Mouse (Mus musculus) MEL-GATA-1-ER (cell line): ENCODE data around the gene Wscd2.

Source experiments
- DNase-seq: peaks from one replicate; pipeline ENCODE4 v3.0.0-alpha.2; 2012; ENCODE audit warnings: low read depth; ENCODE audit errors: extremely low read depth

Wscd2 gene

DNA sequence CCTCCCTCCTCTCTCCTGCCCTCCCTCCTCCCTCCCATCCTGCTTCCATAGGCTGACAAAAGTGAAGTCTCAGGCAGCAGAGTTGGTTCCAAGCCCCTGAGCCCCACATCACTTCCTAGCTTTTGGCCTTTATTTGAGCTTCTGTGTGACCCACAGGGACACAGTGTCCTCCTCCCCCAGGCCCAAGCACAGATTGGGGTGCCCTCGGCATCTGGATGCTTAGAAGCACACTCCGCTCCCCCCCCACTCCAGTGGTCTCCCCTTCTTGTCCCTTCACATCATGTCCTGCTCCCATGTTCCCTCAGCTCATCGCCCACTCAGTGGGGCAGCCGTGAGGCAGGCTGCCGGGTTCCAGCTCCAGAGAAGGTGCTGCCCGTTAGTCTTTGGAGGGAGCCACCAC is 121.0 kb downstream of the Wscd2 start:
- DNase-seq, result no peak

DNA sequence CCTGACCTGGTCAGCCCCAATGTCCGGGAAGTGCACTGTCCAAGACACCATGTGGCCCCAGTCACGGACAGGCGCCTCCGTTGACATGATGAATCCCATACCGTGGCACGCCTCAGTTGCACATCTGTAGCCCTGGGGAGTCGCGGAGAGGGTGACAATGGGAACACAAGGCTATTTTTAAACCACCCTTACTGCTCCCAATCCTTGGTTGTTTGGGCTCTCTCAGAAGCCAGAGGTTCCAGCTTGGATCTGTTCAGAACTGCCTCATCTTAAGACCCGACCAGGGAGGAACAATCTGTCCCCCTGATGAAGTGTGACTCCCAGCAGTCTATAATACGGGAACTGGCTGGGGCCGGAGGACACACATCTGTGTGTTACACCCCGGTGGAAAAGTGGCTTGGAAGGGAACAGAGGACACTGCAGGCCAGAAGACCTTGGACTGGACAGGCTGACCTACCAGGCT is 121.7 kb downstream of the Wscd2 start:
- no peak for DNase-seq

- no peak for DNase-seq
These were observed 128.6 kb downstream of the Wscd2 start for GRCm38 (mm10) chr5:113618716-113619115.

DNA sequence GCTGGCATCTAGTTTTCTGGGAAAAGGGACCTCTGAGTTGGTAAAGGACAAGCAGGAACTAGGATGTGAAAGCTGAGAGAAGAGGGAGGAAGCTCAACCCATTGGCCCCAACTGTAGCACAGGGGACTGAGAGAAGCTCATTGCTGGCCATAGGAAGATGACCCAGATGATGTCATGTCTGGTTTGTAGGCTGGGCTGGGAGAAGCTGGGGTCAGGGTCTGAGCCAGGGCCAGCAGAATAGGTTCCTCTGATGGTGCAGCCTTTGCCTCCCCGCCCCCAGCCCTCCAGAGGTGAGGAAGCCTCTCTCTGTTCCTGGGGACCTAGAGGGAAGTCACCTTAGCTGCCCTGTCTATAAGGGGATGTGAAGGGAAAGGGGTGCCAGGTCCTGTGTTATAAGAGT is 129.0 kb downstream of the Wscd2 start:
- DNase-seq, result no peak

- DNase-seq, result no peak
These were observed 130.1 kb downstream of the Wscd2 start for GRCm38 (mm10) chr5:113620130-113620716.

- no peak for DNase-seq
These were observed 130.9 kb downstream of the Wscd2 start for GRCm38 (mm10) chr5:113620999-113621398.

DNA sequence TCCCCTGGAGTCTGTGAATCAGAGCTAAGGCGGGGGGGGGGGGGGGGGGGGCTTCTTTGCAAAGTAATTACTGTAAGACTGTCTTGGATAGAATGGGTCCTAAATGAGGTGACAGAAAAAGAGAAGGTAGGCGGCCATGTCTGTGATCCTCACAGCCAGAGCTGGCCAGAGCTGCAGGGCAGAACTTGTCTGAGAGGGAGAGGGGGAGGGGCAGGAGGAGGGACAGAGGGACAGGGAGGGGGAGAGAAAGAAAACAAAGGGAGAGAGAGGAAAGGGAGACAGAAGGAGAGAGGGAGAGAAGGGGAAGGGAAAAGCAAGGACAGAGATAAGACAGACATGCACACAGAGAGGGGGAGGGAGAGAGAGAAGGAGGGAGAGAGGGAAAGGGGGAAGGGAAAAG is 132.9 kb downstream of the Wscd2 start:
- no peak for DNase-seq

- DNase-seq, result no peak
These were observed 134.9 kb downstream of the Wscd2 start for GRCm38 (mm10) chr5:113625068-113625467.

- DNase-seq, result no peak
These were observed 136.2 kb downstream of the Wscd2 start for GRCm38 (mm10) chr5:113626352-113626751.

DNA sequence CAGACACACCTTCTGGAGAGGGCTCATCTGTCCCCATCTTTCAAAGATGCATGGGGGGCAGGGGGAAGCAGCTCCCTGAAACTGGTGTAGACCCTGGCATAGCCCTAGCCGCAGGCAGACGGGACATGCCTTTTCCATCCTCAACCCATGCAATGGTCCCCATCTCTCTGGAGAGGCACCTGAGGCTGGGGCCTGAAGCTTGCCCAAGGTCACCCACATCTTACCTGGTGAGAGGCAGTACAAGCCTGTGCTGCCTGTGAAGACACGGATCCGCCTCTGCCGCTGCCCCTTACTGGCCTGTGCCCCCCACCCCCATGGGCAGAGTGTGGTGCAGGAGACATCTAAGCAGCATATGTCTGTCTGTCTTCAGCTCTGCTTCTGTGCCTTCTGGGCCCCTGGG is 136.9 kb downstream of the Wscd2 start:
- no peak for DNase-seq

- DNase-seq, result no peak
These were observed 137.8 kb downstream of the Wscd2 start for GRCm38 (mm10) chr5:113627820-113628437.

DNA sequence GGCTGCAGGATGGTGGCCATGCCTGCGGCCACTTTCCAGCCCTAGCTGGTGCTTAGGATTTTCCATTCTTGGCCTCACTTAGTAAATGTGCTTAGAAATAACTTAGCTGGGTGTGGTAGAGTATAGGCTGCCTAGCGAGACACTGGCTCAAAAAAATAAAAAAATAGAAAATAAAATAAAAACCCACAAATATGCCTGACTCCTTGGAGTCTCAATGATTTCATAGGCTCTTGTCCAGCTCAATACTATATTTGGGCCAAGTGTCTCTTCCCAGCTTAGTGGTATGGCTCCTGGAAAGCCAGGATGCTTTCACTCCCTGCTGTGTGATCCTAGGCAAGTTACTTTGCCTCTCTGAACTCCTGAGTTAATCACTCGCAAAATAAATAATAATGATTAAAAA is 139.1 kb downstream of the Wscd2 start:
- DNase-seq, result no peak

DNA sequence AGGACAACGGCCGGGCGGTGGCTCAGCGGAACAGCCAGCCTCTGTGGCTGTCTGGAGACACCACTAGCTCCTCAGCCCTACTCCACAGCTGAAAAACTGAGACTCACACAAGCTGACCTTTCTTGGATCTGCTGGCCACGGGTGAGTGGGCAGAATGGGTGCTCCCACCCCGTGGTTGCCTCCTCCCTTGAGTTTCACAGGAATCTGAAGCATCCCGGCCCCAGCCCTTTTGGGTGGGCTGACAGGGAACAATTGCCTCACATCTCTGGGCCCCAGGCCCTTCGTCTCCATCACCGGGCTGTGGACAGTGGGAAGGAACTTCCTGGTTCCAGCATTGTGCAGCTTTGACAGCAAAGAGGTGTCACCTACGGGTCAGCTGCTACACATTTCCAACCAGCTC is 140.0 kb downstream of the Wscd2 start:
- no peak for DNase-seq

- DNase-seq, result no peak
These were observed 143.0 kb downstream of the Wscd2 start for GRCm38 (mm10) chr5:113633037-113633714.

DNA sequence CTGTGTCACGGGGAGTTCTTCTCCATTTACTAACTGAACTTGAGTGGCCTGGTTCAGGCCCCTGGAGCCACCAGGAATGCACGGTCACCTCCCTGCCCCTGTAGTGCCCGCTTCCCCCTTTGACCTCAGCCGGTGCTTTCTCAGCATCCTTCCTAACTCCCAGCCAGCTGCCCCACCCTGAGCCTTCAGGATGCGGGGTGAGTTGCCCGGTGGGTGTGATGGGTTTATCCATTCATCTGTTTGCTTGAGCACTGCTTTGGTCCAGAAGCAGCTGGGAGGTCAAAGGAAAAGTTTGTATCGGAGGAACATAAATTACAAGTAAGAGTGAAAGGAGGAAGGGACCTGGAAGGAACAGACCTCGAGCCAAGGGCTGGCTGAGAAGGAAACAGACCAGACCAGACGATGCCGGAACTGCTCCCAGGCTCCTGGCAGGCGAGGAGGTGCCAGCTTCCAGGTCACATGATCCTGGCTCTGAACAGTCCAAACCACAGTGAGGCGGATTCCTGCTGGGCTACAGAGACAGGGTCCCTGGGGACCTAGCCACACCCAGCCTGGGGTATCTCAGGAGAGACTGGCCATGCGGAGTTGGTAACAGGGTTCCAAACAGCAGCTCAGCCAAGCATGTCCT is 144.0 kb downstream of the Wscd2 start:
- DNase-seq, result no peak

DNA sequence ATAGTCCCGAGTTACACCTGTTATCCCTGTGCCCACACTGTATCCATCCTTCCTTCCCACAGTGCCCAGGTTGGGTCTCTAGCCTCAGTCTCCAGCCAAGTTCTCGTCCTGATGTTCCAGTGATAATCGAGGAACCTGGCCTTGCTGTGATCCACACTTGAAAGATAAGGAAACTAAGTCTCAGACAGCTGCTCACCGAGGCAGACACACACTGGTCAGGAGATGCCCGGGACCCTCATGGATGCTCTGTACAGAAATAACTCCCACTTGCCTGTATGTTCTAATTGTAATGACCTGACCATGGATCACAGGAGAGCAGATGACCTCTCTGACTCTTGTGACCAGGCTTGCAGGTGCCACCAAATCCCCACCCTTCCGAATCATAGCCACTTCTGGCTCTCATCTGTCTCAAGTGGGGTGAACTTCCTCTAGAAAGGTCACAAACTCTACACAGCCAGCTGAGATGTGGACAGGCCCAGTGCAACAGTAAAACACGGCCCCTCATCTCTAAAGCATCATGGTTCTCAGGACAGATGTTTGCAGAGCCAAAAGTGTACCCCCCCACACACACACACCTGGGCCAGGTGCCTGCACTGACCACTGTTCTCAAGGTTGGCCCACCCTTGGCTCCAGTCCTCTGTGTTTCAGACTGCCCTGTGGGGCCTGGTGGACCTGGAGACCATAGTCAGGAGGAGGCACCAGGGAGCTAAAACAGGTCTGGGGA is 144.9 kb downstream of the Wscd2 start:
- no peak for DNase-seq

- DNase-seq, result no peak
These were observed 145.9 kb downstream of the Wscd2 start for GRCm38 (mm10) chr5:113635861-113636565.

- no peak for DNase-seq
These were observed 147.5 kb downstream of the Wscd2 start for GRCm38 (mm10) chr5:113637631-113638030.

GRCm38 (mm10) chr5:113638055-113638454 is 147.9 kb downstream of the Wscd2 start:
- no peak for DNase-seq

DNA sequence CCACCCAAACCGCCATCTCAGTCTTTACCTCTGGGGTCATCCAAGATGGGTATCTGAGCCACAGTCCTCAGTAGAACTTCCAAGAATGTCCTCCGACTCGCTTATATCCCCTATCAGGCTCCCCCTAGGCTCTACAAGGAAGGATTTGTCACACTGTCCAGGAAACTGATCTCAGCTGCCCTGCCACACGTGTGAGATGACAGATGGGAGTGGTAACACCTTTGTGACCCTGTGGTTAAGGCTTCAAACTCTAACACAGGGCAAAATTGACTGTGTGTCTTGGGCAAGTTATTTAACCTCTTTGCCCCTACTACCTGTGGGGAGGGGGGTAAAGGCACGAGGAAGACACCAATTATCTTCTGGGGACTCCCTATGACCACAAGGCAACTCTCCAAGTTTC is 149.0 kb downstream of the Wscd2 start:
- no peak for DNase-seq
